Mouse (Mus musculus): ENCODE results near the gene Fto. TPM values are rescaled to one million over a fixed set of nuclear protein-coding genes. Genes with fewer than 3 reads are reported as not detected.
A peak's percentile ranks its signal among the peaks of the same experiment; 100 is the strongest.

The Fto gene
- polyA plus RNA-seq, 1 experiment: 151 TPM

- no peak overlapping the region for H3K4me3 ChIP-seq (replicated peaks; ENCODE audit: insufficient read depth, low read depth, low read length)
- WGBS: 44% methylated on average over 8 of the region's 8 CpGs
- H3K27me3 ChIP-seq (ENCODE audit: control insufficient read depth, insufficient read depth, low read length): no peaks in the 10 kb centered on the region
- no peaks in the 10 kb centered on the region; the same call in 1 of the 2 replicates for H3K4me1 ChIP-seq (ENCODE audit: control insufficient read depth, insufficient read depth, low read length)
- H3K27ac ChIP-seq (ENCODE audit: insufficient read depth, low read length): no peak overlapping the region
- TF ChIP-seq POLR2A (IDR thresholded peaks at IDR 0.05; ENCODE audit: borderline replicate concordance, insufficient read depth, low read length) (no peak), CTCF (IDR thresholded peaks at IDR 0.05; ENCODE audit: borderline replicate concordance, insufficient read depth, low read depth, low read length) (no peak)
- DNase-seq: peak in 1 of 2 experiments; percentile 19
Measured at GRCm38 (mm10) chr8:91467881-91468534, 154.7 kb downstream of the Fto start.

DNA sequence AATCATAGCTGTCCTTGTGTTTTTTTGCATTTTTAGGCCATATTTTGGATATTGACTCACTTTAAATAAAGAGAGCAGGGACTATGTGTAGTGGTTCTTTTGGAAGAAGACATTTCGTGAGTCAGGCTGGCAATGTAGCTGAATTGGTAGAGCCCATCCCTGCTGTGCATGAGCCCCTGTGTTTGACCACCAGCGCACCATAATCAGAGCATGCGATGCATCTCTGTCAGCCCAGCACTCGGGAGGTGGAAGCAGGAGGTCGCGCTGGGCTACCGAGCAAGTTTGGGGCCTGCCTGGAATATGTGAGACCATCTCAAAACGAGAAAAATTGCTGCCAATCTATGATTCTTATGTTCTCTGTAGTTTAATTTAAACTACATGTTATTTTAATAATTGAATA lies 156.1 kb downstream of the Fto start:
- H3K4me3 ChIP-seq (replicated peaks; ENCODE audit: insufficient read depth, low read depth, low read length): no peak overlapping the region
- no peak for DNase-seq
- H3K4me1 ChIP-seq (ENCODE audit: control insufficient read depth, insufficient read depth, low read length): no peaks in the 10 kb centered on the region; the same call in 1 of the 2 replicates
- TF ChIP-seq POLR2A (IDR thresholded peaks at IDR 0.05; ENCODE audit: borderline replicate concordance, insufficient read depth, low read length): no peak
- no peak for TF ChIP-seq CTCF (IDR thresholded peaks at IDR 0.05; ENCODE audit: borderline replicate concordance, insufficient read depth, low read depth, low read length)
- 89% methylated on average over 8 of the region's 8 CpGs for WGBS
- no peaks in the 10 kb centered on the region for H3K27me3 ChIP-seq (ENCODE audit: control insufficient read depth, insufficient read depth, low read length)
- H3K27ac ChIP-seq (ENCODE audit: insufficient read depth, low read length): no peak overlapping the region

- no peak overlapping the region for H3K4me3 ChIP-seq (replicated peaks; ENCODE audit: insufficient read depth, low read depth, low read length)
- WGBS: 86% methylated on average over 6 of the region's 6 CpGs
- TF ChIP-seq CTCF (IDR thresholded peaks at IDR 0.05; ENCODE audit: borderline replicate concordance, insufficient read depth, low read depth, low read length) (no peak), POLR2A (IDR thresholded peaks at IDR 0.05; ENCODE audit: borderline replicate concordance, insufficient read depth, low read length) (no peak)
- no peaks in the 10 kb centered on the region for H3K4me1 ChIP-seq (ENCODE audit: control insufficient read depth, insufficient read depth, low read length)
- DNase-seq: no peak
- H3K27me3 ChIP-seq (ENCODE audit: control insufficient read depth, insufficient read depth, low read length): no peaks in the 10 kb centered on the region
- no peak overlapping the region for H3K27ac ChIP-seq (ENCODE audit: insufficient read depth, low read length)
Measured at GRCm38 (mm10) chr8:91474731-91475279, 161.5 kb downstream of the Fto start.

GRCm38 (mm10) chr8:91476988-91477387 lies 163.7 kb downstream of the Fto start:
- WGBS: 92% methylated on average over 5 of the region's 5 CpGs
- no peak for TF ChIP-seq CTCF (IDR thresholded peaks at IDR 0.05; ENCODE audit: borderline replicate concordance, insufficient read depth, low read depth, low read length)
- TF ChIP-seq POLR2A (IDR thresholded peaks at IDR 0.05; ENCODE audit: borderline replicate concordance, insufficient read depth, low read length): no peak
- no peaks in the 10 kb centered on the region for H3K4me1 ChIP-seq (ENCODE audit: control insufficient read depth, insufficient read depth, low read length)
- no peak for DNase-seq
- H3K27ac ChIP-seq (ENCODE audit: insufficient read depth, low read length): no peak overlapping the region
- no peaks in the 10 kb centered on the region for H3K27me3 ChIP-seq (ENCODE audit: control insufficient read depth, insufficient read depth, low read length)
- no peak overlapping the region for H3K4me3 ChIP-seq (replicated peaks; ENCODE audit: insufficient read depth, low read depth, low read length)

DNA sequence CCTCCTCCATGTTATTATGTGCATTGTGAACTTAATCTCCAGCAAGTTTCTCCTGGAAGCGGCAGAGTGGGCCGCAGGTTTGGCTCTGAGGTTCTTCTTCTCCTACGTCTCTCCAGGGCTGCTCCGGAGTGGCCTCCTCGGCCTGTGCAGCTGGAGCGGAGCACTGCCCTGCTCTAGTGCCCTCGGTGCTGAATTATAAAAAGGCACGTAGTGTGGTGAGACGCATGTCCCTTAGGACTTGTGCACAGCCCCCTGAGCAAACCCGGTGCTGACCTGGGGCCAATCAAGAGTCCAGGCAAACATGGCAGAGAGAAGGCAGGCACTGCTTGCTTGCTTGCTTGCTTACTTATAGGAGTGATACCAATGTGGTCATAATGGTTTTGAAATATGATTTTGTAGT lies 164.1 kb downstream of the Fto start:
- WGBS: 89% methylated on average over 10 of the region's 10 CpGs
- H3K4me3 ChIP-seq (replicated peaks; ENCODE audit: insufficient read depth, low read depth, low read length): no peak overlapping the region
- H3K27ac ChIP-seq (ENCODE audit: insufficient read depth, low read length): no peak overlapping the region
- DNase-seq: no peak
- no peaks in the 10 kb centered on the region for H3K4me1 ChIP-seq (ENCODE audit: control insufficient read depth, insufficient read depth, low read length)
- no peaks in the 10 kb centered on the region for H3K27me3 ChIP-seq (ENCODE audit: control insufficient read depth, insufficient read depth, low read length)
- TF ChIP-seq POLR2A (IDR thresholded peaks at IDR 0.05; ENCODE audit: borderline replicate concordance, insufficient read depth, low read length) (no peak), CTCF (IDR thresholded peaks at IDR 0.05; ENCODE audit: borderline replicate concordance, insufficient read depth, low read depth, low read length) (no peak)

DNA sequence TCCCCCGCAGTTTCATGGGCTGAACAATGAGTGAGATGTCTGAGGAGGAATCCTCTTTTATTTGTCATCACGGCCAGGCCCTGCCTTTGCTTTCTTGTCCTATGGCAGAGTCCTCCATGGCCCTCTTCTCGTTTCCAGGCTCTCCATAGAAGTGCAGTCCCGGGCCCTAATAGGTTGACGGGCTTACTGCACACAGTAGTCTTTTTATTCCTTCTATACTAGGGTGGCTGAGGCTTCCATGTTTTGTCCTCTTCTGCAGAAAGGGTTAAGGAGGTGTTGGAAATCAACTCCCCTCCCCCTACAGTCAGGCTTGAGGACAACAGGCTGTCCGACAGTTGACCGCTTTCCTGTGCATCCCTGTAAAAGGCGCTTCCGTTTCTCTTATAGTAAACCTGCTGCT lies 169.2 kb downstream of the Fto start:
- TF ChIP-seq CTCF (IDR thresholded peaks at IDR 0.05; ENCODE audit: borderline replicate concordance, insufficient read depth, low read depth, low read length) (no peak), POLR2A (IDR thresholded peaks at IDR 0.05; ENCODE audit: borderline replicate concordance, insufficient read depth, low read length) (no peak)
- H3K4me3 ChIP-seq (replicated peaks; ENCODE audit: insufficient read depth, low read depth, low read length): no peak overlapping the region
- H3K4me1 ChIP-seq (ENCODE audit: control insufficient read depth, insufficient read depth, low read length): no peaks in the 10 kb centered on the region
- WGBS: 63% methylated on average over 9 of the region's 9 CpGs
- H3K27ac ChIP-seq (ENCODE audit: insufficient read depth, low read length): no peak overlapping the region
- no peak for DNase-seq
- H3K27me3 ChIP-seq (ENCODE audit: control insufficient read depth, insufficient read depth, low read length): no peaks in the 10 kb centered on the region

DNA sequence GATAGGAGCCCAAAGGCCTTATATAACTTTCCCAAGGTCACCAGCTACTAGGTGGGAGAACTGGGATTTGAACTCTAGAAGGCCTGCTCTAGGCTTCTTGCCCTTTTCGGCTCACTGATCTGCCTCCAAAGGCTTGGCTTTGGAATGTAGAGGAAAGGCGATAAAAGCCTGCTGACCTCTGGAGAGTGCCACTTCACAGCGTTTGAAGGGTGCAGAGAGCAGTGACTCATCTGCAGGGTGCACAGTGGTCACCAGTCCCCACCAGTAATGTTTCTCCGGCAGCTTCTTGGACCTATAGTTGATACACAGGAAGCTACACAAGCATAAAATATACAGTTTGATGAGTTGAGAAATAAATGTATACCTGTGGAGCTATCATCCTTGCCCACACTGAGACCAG lies 173.1 kb downstream of the Fto start:
- TF ChIP-seq CTCF (IDR thresholded peaks at IDR 0.05; ENCODE audit: borderline replicate concordance, insufficient read depth, low read depth, low read length) (no peak), POLR2A (IDR thresholded peaks at IDR 0.05; ENCODE audit: borderline replicate concordance, insufficient read depth, low read length) (no peak)
- Histone ChIP-seq H3K27me3 (ENCODE audit: control insufficient read depth, insufficient read depth, low read length) (no peaks in the 10 kb centered on the region), H3K4me3 (replicated peaks; ENCODE audit: insufficient read depth, low read depth, low read length) (no peak overlapping the region), H3K27ac (ENCODE audit: insufficient read depth, low read length) (no peak overlapping the region), H3K4me1 (ENCODE audit: control insufficient read depth, insufficient read depth, low read length) (no peaks in the 10 kb centered on the region)
- no peak for DNase-seq
- 80% methylated on average over 4 of the region's 4 CpGs for WGBS

GRCm38 (mm10) chr8:91487456-91487855 lies 174.1 kb downstream of the Fto start:
- no peak overlapping the region for H3K27ac ChIP-seq (ENCODE audit: insufficient read depth, low read length)
- H3K4me1 ChIP-seq (ENCODE audit: control insufficient read depth, insufficient read depth, low read length): no peaks in the 10 kb centered on the region
- no peak overlapping the region for H3K4me3 ChIP-seq (replicated peaks; ENCODE audit: insufficient read depth, low read depth, low read length)
- 64% methylated on average over 2 of the region's 2 CpGs for WGBS
- DNase-seq: no peak
- no peak for TF ChIP-seq POLR2A (IDR thresholded peaks at IDR 0.05; ENCODE audit: borderline replicate concordance, insufficient read depth, low read length)
- no peak for TF ChIP-seq CTCF (IDR thresholded peaks at IDR 0.05; ENCODE audit: borderline replicate concordance, insufficient read depth, low read depth, low read length)
- H3K27me3 ChIP-seq (ENCODE audit: control insufficient read depth, insufficient read depth, low read length): no peaks in the 10 kb centered on the region
